Mouse (Mus musculus) myocyte (in vitro differentiated cells): ENCODE data around the gene Tmub1.

Experiments
- CEBPB ChIP-seq: IDR thresholded peaks from 2 replicates; pipeline ENCODE4 v1.6.1; 2011; ENCODE audit warnings: mild to moderate bottlenecking, moderate library complexity; ENCODE audit not compliant: poor library complexity, insufficient read depth, severe bottlenecking
- MAX ChIP-seq: IDR thresholded peaks from one replicate; pipeline ENCODE4 v1.6.1; 2011; ENCODE audit warnings: low read depth, mild to moderate bottlenecking, control low read depth
- MYOD1 ChIP-seq, 3 experiments: IDR thresholded peaks; one replicate each; pipeline ENCODE4 v1.6.1; 2011; ENCODE audit warnings: control low read depth in 2 of 3, low read depth in 2 of 3, mild to moderate bottlenecking in 2 of 3, moderate library complexity in 1 of 3; ENCODE audit not compliant: insufficient read length in 2 of 3, control insufficient read depth in 1 of 3
- POLR2A ChIP-seq: IDR thresholded peaks from one replicate; pipeline ENCODE4 v1.6.1; 2011; ENCODE audit warnings: low read depth, mild to moderate bottlenecking, control low read depth, moderate library complexity; ENCODE audit not compliant: insufficient read length
- POLR2AphosphoS2 ChIP-seq: IDR thresholded peaks from one replicate; pipeline ENCODE4 v1.6.1; 2011; ENCODE audit warnings: low read depth, control low read depth; ENCODE audit not compliant: insufficient read length
- REST ChIP-seq: IDR thresholded peaks from one replicate; pipeline ENCODE4 v1.6.1; 2011; ENCODE audit warnings: mild to moderate bottlenecking, control low read depth, moderate library complexity; ENCODE audit not compliant: insufficient read depth, insufficient read length
- SRF ChIP-seq: IDR thresholded peaks from one replicate; pipeline ENCODE4 v1.6.1; 2011; ENCODE audit warnings: low read depth; ENCODE audit not compliant: control insufficient read depth, insufficient read length
- TCF12 ChIP-seq: IDR thresholded peaks from one replicate; pipeline ENCODE4 v1.6.1; 2011; ENCODE audit warnings: mild to moderate bottlenecking, control low read depth; ENCODE audit not compliant: poor library complexity, insufficient read depth, severe bottlenecking
- TCF3 ChIP-seq: IDR thresholded peaks from one replicate; pipeline ENCODE4 v1.6.1; 2011; ENCODE audit warnings: low read depth, control low read depth; ENCODE audit not compliant: insufficient read length

- no peak for TF ChIP-seq POLR2AphosphoS2
- TF ChIP-seq REST: no peak
- no peak for TF ChIP-seq POLR2A
- no peak for TF ChIP-seq TCF12
- TF ChIP-seq TCF3: no peak
- no peak for TF ChIP-seq SRF
- TF ChIP-seq CEBPB: no peak
- no peak for TF ChIP-seq MAX
- no peak for TF ChIP-seq MYOD1 (IDR thresholded peaks at IDR 0.05; ENCODE audit: control insufficient read depth in 1 of 3, insufficient read length in 2 of 3, low read depth in 2 of 3)
Measured at GRCm38 (mm10) chr5:24446630-24447029, 1.0 kb downstream of the Tmub1 start.
